Mouse (Mus musculus): ENCODE results near the gene Cdh1.
"Not testable (repeated sequence)": the region's sequence is repeated elsewhere in the genome, so short reads cannot be mapped to it uniquely, and the experiment has no call there.

The Cdh1 gene

GRCm38 (mm10) chr8:106592458-106592857, 10.7 kb upstream of the Cdh1 start:
- no peak for DNase-seq (ENCODE audit: low read depth)

GRCm38 (mm10) chr8:106595623-106596022, 7.5 kb upstream of the Cdh1 start:
- DNase-seq (ENCODE audit: low read depth) = not testable (repeated sequence)

- no peak for DNase-seq (ENCODE audit: low read depth)
Observed at GRCm38 (mm10) chr8:106597067-106597466, 6.1 kb upstream of the Cdh1 start.

GRCm38 (mm10) chr8:106599265-106599979, 3.7 kb upstream of the Cdh1 start:
- DNase-seq (ENCODE audit: low read depth) = no peak

- DNase-seq (ENCODE audit: low read depth) = no peak
Observed at GRCm38 (mm10) chr8:106603933-106604332, 782 bp downstream of the Cdh1 start.

GRCm38 (mm10) chr8:106605657-106606056, 2.5 kb downstream of the Cdh1 start:
- DNase-seq (ENCODE audit: low read depth) = no peak

GRCm38 (mm10) chr8:106606121-106606520, 3.0 kb downstream of the Cdh1 start:
- DNase-seq (ENCODE audit: low read depth) = no peak

- DNase-seq (ENCODE audit: low read depth) = no peak
Observed at GRCm38 (mm10) chr8:106606601-106607145, 3.5 kb downstream of the Cdh1 start.

GRCm38 (mm10) chr8:106607783-106608182, 4.6 kb downstream of the Cdh1 start:
- not testable (repeated sequence) for DNase-seq (ENCODE audit: low read depth)

GRCm38 (mm10) chr8:106608425-106608824, 5.3 kb downstream of the Cdh1 start:
- no peak for DNase-seq (ENCODE audit: low read depth)

- DNase-seq (ENCODE audit: low read depth) = no peak
Observed at GRCm38 (mm10) chr8:106609076-106609903, 6.1 kb downstream of the Cdh1 start.

- DNase-seq (ENCODE audit: low read depth) = peak; percentile 34
Observed at GRCm38 (mm10) chr8:106610958-106611640, 7.9 kb downstream of the Cdh1 start.

GRCm38 (mm10) chr8:106612047-106612446, 8.9 kb downstream of the Cdh1 start:
- DNase-seq (ENCODE audit: low read depth) = peak; percentile 36

- DNase-seq (ENCODE audit: low read depth) = peak; percentile 64
Observed at GRCm38 (mm10) chr8:106614704-106615103, 11.6 kb downstream of the Cdh1 start.

- peak; percentile 13 for DNase-seq (ENCODE audit: low read depth)
Observed at GRCm38 (mm10) chr8:106615661-106616299, 12.6 kb downstream of the Cdh1 start.

GRCm38 (mm10) chr8:106616679-106617078, 13.5 kb downstream of the Cdh1 start:
- DNase-seq (ENCODE audit: low read depth) = no peak

GRCm38 (mm10) chr8:106617196-106617595, 14.0 kb downstream of the Cdh1 start:
- no peak for DNase-seq (ENCODE audit: low read depth)

- no peak for DNase-seq (ENCODE audit: low read depth)
Observed at GRCm38 (mm10) chr8:106617865-106618264, 14.7 kb downstream of the Cdh1 start.

- DNase-seq (ENCODE audit: low read depth) = no peak
Observed at GRCm38 (mm10) chr8:106618324-106618723, 15.2 kb downstream of the Cdh1 start.

- DNase-seq (ENCODE audit: low read depth) = peak; percentile 89
Observed at GRCm38 (mm10) chr8:106619549-106620245, 16.5 kb downstream of the Cdh1 start.

- no peak for DNase-seq (ENCODE audit: low read depth)
Observed at GRCm38 (mm10) chr8:106620488-106620887, 17.3 kb downstream of the Cdh1 start.
